Mouse (Mus musculus): ENCODE results near the gene Cmip.

GRCm38 (mm10) chr8:117376997-117377396, 120.1 kb downstream of the Cmip start:
- TF ChIP-seq POLR2A (IDR thresholded peaks at IDR 0.05; ENCODE audit: borderline replicate concordance, control insufficient read depth, low read depth, low read length) (no peak), CTCF (IDR thresholded peaks at IDR 0.05; ENCODE audit: control insufficient read depth, insufficient read depth, low read length) (no peak)

Measured in bone marrow, adult 2 months (tissue).